Mouse (Mus musculus) A20 (cell line): ENCODE measurements around the gene Chd1.

ENCODE experiments used
- DNase-seq: peaks from one replicate; pipeline ENCODE4 v3.0.0-alpha.2; 2011; ENCODE audit warnings: low read depth, low spot score

The Chd1 gene

DNA sequence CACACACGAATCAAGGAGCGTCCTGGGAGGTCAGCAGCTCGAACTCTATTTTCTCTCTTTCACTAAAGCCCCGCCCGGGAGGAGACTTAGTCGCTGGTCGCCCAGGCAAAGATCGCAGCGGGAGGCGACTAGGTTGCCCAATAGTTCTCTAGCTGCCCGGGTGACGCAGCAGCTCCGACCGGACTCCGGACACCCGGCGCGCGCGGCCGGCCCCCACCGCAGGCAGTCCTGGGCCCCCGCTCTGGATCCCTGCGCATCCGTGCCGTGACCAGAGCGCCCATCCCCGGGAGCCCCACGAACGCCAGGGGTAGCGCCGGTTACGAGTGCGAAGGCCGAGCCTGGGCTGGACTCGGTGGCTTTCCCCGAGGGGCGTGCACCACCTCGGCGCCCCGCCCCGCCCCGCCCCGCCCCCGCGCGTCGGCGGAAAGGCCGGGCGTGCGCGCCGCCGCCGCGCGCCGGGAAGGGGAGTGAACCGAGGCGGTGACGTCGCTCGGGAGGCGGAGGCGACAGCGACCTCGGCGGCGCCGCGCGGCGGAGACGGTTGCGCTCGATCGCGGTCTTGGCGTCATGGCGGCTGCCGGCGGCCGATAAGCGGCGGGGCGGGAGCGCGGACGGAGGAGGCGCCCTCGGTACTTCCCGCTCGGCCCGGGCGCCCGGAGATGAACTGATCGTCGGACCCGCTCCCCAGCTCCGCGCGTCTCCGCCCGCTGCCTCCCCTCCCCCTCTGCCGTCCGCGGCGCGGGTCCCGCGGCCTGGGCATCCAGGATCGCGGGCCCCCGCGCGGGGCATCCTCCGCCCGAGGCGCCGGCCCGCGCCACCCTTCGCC is at the start of gene Chd1:
Gene Chd1 (plus strand): TSS at position 493 of the 826 bp plus-strand sequence.
- peak; percentile 94 for DNase-seq

DNA sequence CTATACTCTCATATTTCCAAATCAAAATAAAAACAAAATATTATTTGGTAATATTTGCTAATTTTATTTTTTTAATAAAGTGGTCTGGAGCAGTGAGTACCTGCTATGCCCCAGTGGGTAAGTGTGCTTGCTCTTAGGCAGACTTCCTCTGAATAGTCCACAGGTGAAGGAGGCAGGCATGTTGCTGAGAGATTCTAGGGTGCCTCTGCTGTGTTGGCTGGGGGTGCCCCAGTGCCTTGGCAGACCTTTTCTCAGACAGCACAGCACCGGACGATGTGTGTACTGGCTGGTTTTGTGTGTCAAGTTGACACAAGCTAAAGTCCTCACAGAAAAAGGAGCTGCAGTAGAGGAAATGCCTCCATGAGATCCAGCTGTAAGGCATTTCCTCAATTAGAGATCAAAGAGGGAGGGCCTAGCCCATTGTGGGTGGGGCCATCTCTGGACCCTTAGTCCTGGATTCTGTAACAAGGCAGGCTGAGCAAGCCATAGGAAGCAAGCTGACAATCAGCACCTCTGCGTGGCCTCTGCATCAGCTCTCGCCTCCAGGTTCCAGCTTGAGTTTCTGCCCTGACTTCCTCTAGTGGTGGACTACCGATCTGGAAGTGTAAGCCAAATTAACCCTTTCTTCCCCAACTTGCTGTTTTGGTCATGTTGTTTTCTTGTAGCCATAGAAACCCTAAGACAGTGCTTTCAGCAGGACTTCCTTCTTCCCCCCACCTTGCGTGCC is 47.7 kb upstream of the Chd1 start:
- peak; percentile 14 for DNase-seq

DNA sequence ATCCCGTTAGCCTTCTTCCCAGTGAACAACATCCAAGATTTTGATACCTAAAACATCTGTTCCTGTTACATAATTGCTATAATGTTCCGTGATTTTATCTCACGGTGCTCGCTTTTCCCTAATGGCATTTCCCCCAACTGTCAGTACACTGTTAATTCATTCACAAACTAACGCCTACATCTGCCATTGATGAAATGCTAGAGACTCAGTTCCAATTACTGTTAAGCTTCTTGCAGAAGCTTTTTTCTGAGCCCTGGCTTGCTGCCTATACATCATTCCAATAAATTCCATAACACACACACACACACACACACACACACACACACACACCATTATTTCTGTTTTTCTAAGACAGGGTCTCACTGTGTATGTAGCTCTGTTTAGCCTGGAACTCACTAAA is 31.9 kb upstream of the Chd1 start:
- DNase-seq = no peak

DNA sequence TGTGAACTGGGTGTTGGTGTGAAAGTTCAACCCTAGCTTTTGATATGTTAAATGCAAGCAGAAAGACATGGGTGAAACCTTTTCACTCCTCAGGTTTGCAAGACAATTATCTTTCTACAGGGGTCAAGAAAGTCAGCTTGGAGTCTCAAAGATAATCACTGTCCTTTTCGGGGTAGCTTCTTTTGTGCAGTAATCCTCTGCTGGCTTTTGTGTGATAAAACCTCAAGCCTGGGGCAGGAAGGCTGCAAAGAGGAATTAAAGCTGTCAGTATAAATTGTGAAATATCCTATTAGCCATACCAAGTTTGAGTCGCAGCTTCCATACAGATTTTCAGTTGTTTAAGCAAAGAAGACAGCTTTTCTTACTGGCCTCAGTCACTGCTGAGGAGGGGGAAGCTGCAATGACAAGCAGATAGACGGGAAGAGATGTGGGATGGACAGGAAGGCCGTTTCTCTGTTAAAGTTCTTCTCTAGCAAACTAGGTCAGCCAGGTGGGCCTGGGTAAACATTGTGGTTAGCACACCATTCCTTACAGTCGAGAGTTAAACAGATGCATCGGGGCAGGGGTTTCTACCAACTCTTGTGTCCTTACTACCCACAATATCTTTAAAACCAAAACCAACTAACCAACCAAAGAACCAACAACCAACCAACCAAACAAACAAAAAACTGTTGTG is 26.7 kb upstream of the Chd1 start:
- no peak for DNase-seq

DNA sequence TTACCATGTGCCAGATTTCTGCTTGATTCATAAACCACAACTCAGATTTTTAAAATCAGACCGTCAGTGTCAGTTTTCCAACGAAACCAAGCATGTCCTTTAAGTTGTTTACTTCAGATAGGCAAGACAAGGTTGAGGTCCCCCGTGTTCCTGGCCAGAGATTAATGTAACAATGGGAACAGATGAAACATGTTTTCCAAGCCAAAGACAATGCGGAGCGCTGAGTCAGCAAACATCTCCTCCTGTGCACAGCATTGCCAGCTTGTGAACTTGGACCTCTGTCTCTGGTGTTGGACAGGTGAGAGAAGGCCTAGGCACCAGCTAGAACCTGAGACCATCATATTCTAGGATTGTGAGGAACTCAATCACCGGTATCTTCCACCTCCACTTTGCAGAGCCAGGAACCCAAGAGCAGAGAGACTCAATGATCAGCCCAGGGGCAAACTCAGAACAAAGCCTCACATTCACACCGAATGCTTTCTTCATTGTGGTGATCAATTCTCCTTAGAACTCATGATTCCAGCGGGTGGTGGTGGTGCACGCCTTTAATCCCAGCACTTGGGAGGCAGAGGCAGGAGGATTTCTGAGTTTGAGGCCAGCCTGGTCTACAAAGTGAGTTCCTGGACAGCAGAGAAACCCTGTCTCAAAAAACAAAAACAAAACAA is 24.7 kb upstream of the Chd1 start:
- no peak for DNase-seq

DNA sequence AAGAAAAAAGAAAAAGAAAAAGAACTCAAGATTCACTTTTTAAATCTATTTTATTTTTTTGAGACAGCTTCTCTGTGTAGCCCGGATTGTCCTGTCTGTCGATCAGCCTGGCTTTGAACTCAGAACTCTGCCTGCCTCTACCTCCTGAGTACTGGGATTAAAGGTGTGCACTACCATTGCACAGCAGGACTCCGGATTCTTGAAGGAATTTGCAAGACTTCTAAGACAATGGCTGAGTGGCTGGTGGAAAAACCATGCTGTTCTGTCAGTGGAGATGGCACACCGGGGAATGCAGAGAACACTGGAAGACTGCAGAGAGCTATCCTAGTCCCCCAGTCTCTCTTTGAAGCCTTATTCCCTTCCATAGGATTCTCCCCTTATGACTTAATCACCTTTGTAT is 24.1 kb upstream of the Chd1 start:
- DNase-seq = no peak

DNA sequence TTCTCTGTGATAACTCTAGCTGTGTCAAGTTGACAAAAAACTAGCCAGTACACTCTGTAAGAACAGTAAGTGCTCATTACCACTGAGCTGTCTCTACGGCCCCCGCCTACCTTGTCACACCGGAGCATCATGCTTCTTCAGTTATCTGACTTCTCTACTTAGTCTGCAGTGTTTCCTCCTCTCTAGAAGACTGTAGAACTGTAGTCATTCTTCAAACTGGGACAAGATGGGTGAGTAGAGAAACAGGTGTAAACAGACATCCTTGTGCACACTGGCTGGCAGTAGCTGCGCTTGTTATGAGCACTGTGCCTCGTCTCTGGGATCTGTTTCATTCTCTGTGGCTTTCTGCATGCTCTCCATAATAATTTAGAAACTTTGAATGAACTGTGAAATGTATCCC is 18.4 kb upstream of the Chd1 start:
- no peak for DNase-seq

DNA sequence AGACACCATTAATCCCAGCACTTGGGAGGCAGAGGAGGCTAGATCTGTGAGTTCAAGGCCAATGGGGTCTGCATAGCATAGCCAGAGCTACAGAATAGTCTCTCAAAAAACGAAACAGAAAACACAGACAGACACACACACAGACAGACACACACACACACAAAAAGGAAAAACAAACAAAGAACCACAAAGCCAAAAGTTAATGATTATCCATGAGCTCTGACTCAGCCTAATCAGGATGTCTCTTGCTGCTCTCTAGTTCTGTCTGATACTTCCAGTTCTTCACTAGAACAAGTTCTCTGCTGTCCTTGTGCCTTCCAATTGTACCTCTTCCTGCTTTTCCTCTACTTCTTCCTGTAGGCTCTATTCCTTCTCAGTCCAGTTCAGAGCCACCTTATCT is 14.5 kb upstream of the Chd1 start:
- no peak for DNase-seq

DNA sequence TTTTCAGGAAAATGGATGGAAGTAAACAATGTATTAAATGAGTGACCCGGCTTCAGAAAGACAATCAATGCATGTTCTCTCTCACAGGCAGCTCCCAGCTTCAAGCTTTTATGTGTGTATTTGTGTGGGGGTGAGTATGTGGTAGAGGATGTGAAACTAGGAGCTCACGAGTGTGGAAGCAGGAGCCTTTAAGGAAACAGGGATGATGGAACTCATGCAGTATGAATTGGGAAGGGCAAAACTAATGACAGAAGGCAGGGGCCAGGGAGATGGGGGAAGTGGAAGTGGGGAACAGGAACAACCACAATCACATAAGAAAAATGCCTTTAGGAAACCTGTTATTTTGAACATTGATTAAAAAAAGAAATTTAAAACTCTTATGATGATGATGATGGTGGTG is 9.2 kb upstream of the Chd1 start:
- DNase-seq = no peak

DNA sequence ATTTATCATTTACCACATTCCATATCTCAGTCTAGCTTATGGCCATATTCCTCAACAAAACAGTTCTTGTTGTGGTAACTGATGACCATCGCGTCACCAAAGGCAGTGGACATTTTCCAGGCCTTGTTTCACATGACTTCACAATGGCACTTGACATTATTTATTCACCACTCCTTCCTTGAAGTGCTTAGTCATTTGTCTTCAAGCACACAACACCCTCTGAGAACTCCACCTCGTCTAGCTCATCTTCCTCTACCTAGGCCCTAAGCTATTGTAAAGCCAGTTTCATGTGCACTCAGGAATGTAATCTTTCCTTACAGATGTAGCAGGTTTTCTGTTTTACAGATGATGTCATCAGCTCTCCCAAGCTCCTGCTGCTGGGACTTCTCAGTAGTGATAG is 5.8 kb upstream of the Chd1 start:
- no peak for DNase-seq

DNA sequence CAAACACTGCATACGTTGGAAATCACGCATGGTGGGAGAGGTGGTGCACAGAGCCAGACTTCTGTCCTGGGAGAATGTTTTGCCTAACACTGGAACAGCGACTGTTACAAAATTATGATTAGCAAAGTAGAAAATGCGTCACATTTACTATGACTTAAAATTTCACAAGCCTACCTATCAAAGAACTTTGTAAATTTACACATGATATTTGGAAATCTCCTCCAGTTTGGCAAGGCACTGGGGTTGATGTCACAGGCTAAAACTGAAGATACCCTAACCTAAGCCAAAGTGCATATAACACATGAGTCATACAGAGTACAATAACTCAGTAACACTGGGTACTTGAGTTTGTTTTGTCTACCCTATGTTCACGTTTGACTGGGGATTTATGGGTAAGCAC is 3.3 kb upstream of the Chd1 start:
- DNase-seq = no peak

DNA sequence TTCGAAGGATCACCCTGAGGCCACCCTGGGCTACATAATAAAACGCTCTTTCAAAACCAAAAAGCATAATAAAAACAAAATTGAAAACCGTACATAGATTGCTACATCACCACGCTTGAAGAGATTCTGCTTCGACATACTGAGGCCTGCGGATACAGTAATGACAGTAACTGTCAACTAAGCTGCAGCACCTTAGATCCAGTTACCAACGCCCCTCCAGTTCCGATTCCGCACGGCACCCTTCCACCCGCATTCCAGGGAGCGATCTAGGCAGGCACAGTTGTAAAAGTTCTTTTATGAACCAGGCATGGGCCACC is 651 bp upstream of the Chd1 start:
- no peak for DNase-seq

DNA sequence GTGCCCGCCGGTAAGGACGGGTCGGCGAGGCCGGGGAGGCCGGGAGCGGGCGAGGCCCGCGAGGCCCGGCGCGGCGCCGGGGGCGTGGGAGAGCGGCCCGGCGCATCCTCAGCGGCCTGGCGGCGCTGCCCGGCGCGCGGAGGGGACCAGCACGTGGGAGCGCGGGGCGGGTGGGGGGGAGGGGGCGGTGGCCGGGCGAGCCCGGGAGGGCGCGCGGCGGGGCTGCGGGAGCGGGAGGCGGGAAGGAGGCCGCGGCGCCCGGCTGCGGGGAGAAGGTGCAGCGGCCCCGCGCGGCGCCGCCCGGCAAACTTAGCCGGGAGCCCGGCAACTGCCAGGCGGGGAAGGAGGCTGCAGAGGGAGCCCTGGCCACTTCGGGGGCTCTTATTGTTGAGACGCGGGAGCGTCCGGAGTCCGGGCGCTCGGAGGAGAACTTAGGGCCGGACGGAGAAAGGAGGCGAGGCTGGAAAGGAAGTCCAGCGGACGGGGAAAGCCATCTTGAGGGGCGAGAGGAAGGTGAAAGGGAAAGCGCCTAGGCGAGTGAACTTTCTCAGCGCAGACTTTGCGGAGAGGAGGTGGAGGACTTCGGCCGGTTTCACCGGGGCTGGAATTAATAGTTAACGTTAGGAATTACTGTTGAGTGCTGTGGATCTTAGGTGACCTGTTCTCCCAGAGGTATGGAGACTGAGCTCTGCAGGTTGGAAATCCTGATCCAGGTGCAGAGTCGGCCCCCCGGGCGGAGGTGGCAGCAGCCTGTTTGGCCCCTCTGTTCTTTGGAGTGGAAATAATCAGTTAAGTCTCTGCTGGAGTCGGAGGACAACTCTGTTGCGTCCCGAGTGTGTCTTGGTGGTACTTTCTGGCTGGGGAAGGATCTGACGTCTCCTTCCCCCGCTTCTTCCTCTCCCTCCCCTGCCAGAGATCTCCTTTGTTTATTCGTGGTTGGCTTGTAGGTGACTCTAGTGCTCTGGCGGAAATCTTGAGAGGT is 827 bp downstream of the Chd1 start:
- DNase-seq = peak; percentile 72

DNA sequence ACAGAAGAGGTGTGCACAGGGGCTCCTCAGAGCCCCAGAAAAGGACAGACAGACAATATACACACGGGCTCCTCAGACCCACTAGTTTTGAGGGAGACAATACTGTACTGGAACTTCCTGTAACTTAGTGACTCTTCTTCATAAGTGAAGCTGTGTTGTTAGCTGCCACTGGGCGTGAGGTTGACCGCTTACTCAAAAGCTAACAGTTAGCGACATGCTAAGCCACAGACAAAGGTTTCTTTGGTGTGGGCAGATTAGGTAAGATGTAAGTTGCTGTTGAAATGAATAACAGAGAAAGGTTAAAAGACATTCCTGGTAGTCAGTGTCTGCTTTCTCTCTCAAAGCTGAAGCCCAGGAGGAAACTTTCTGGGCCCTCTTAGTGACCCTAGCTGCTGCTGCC is 9.7 kb downstream of the Chd1 start:
- DNase-seq = no peak

DNA sequence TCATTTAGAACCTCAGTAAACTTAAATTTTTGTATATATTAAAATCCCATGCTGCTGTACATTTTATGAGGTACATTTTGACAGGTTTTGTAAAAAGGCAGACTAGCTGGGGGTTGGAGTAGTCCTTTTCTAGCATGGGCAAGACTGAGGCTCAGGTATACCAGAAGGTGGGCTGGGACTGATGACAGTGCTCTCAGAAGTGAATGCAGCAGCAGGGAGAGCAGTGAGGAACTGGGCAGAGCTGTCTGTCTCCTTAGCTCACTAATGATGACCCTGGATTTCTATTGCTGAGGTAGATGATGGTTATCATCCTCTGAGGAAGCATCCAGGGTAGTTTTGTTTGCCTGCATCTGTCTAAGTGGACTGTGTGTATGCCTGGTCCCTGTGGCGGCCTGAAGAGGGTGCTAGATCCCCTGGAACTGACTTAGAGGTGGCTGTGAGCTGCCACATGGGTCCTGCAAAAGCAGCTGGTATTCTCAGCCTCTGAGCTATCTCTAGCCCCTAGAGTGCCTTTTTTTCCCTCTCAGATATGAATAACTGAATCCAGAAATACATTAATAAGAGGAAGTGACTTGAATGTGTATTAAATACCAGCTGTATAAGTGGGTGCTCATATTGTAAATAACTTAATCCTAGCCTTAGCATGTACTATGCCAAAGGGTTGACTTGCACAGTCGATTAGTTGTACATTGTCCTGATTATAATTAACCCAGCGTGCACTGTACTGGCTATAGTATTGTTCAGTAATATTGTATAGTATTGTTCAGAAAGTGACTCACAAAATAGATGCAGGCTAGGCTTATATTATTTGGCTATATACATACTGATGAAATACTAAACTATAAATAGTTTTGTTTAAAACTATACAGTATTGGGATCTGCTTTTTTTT is 10.5 kb downstream of the Chd1 start:
- DNase-seq = peak; percentile 66

DNA sequence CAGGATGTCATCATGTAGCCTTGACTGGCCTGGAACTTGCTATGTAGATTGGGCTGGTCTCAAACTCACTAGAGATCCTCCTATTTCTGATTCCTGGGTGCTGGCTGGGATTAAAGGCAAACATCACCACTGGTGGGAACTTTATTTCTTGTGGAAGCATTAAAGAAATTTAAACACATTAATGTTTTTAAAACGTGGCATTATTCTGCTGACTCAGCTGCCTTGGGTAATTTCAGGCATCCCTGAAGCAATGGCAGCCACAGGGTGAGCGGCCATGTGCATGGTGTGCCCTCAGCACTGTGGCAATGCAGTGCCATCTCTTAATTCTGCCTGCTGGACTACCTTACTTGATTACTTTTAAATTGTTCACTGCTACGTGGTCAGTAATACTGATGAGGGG is 11.2 kb downstream of the Chd1 start:
- DNase-seq = no peak

DNA sequence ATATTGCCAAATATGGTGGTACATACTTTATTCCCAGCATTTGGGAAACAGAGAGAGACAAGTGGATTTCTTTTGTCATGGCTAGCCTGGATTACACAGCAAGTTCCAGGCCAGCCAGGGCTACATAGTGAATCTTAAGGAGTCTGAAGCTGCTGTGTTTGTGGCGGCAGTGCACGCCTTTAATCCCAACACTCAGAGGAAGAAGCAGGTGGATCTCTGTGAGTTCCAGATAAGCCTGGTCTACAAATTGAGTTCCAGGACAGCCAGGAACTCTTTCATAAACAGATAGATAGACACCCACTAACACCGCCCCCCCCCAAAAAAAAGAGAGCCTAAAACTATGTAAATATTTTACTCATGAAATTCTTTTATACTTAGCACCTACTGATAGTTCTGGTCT is 16.1 kb downstream of the Chd1 start:
- no peak for DNase-seq

DNA sequence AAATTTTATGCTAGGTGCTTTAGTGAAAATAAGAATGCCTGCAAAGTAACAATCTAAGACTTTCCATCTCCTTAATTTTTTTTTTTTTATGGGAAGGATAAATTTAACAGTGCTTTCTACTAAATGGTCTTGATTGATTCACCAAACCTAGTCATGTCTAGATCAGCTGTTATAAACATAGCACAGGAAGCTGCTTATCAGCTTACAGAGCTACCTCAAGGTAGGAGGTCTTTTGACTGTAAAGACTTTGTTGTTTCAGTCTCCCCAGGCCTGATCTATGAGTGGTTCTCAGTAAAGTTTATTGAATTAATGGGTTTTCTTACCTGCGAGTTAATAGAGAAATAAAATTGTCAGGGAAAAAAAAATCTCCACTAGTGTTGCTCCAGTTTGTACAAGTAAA is 18.5 kb downstream of the Chd1 start:
- DNase-seq = no peak

DNA sequence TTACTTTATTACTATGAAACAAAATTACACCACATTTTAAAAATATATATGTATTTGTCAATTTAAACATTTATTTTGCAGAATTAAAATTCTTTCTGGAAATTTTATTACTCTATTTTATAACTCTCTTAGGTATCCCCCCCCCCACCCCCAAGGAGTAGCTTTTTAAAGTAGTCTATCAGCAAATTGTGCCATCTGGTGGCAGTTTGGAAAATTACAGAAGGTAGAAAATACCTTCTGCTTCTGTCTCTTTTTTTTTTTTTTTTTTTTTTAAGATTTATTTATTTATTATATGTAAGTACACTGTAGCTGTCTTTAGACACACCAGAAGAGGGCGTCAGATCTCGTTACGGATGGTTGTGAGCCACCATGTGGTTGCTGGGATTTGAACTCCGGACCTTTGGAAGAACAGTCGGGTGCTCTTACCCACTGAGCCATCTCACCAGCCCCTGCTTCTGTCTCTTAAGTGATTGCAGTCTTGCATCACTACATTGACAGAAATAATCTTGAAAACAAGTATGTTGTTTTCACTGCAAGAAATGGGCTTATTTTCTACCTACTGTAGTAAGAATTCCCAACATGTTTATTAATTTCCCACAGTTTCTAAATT is 19.2 kb downstream of the Chd1 start:
- DNase-seq = peak; percentile 50

DNA sequence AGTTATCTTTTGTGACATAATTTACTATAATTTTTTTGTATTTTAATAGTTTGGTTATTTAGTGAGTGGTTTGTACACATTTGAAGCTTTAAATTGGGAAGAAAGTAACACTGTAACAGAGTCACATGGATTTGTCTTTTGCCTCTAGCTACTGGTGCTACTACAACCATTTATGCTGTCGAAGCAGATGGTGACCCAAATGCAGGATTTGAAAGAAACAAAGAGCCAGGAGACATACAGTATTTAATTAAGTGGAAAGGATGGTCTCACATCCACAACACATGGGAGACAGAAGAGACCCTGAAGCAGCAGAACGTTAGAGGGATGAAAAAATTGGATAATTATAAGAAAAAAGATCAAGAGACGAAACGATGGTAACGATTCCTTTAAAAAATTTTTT is 26.9 kb downstream of the Chd1 start:
- DNase-seq = no peak
